Mouse (Mus musculus): ENCODE measurements at regions not wholly inside any gene's neighbourhood (a gene's known extent, or its start where the extent isn't known, plus 50 kb on each side); places are given as distances from the start of the nearest gene placed in this dataset.

DNA sequence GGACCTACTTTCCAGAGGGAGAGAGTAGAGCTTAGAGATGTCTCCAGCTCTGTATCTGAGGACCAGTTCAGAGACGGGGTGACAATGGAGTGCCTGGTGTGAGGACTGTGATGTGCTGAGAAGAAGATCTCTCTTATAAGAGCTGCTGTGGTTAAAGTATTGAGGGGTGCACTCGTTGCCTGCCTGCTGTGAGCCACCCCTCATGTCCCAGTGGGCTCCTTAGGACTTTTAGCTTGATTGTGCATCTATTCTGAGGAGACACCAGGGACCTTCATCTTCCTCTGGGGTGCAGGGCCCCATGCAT is 96.9 kb downstream of the Hhipl2 start:
- 63% methylated on average over 2 of the region's 2 CpGs for WGBS
- Histone ChIP-seq H3K4me1 (ENCODE audit: control insufficient read depth, insufficient read depth, low read length) (peaks cover 4% of the 10 kb centered on the region; the same call in 1 of the 2 replicates), H3K4me2 (replicated peaks; ENCODE audit: low read depth, low read length, severe bottlenecking) (no peak overlapping the region), H3K9ac (ENCODE audit: low read depth, low read length, severe bottlenecking) (no peak overlapping the region), H3K27ac (replicated peaks; ENCODE audit: low read depth, low read length) (no peak overlapping the region), H3K27me3 (ENCODE audit: control insufficient read depth, insufficient read depth, low read length) (no peaks in the 10 kb centered on the region), H3K4me3 (replicated peaks; ENCODE audit: low read length) (no peak overlapping the region), H3K9me3 (ENCODE audit: control insufficient read depth, low read length) (no peaks in the 10 kb centered on the region), H3K36me3 (ENCODE audit: control insufficient read depth, insufficient read depth, low read length) (no peaks in the 10 kb centered on the region)
- ATAC-seq (ENCODE audit: low FRiP score, low read depth) (no peak), DNase-seq (ENCODE audit: low spot score) (no peak)
- no peak for TF ChIP-seq POLR2A (IDR thresholded peaks at IDR 0.05; ENCODE audit: borderline replicate concordance, extremely low read depth, insufficient read depth, insufficient read length)

- Histone ChIP-seq H3K4me1 (ENCODE audit: control insufficient read depth, insufficient read depth, low read length) (peaks cover 4% of the 10 kb centered on the region; the same call in 1 of the 2 replicates), H3K27ac (replicated peaks; ENCODE audit: low read depth, low read length) (no peak overlapping the region), H3K27me3 (ENCODE audit: control insufficient read depth, insufficient read depth, low read length) (no peaks in the 10 kb centered on the region), H3K4me3 (replicated peaks; ENCODE audit: low read length) (no peak overlapping the region), H3K9ac (ENCODE audit: low read depth, low read length, severe bottlenecking) (no peak overlapping the region), H3K36me3 (ENCODE audit: control insufficient read depth, insufficient read depth, low read length) (no peaks in the 10 kb centered on the region), H3K4me2 (replicated peaks; ENCODE audit: low read depth, low read length, severe bottlenecking) (no peak overlapping the region), H3K9me3 (ENCODE audit: control insufficient read depth, low read length) (no peaks in the 10 kb centered on the region)
- TF ChIP-seq POLR2A (IDR thresholded peaks at IDR 0.05; ENCODE audit: borderline replicate concordance, extremely low read depth, insufficient read depth, insufficient read length), result no peak
- ATAC-seq (ENCODE audit: low FRiP score, low read depth) (no peak), DNase-seq (ENCODE audit: low spot score) (no peak)
- 60% methylated on average over 4 of the region's 4 CpGs for WGBS
Measured at GRCm38 (mm10) chr1:183516167-183516566, 98.2 kb downstream of the Hhipl2 start.

DNA sequence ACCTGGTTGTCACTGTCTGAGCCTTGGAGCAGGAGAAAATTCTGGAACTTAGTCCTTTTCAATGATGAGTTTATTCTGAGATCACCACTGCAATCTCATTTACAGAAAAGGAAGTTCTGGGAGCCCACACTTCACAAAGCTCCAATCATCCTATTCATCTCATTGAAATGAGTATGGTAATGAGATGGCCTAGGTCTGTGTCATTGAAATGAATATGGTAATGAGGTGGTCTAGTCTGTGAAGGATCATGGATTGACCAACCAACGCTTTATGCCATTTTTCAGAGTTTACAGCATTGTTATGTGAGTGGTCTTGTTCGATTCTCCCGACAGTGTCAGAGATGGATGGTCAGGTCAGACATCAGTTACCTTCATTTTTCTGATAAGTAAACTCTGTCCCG is 99.2 kb downstream of the Hhipl2 start:
- Histone ChIP-seq H3K4me1 (ENCODE audit: control insufficient read depth, insufficient read depth, low read length) (peaks cover 4% of the 10 kb centered on the region; the same call in 1 of the 2 replicates), H3K27me3 (ENCODE audit: control insufficient read depth, insufficient read depth, low read length) (no peaks in the 10 kb centered on the region), H3K9ac (ENCODE audit: low read depth, low read length, severe bottlenecking) (no peak overlapping the region), H3K9me3 (ENCODE audit: control insufficient read depth, low read length) (no peaks in the 10 kb centered on the region), H3K4me2 (replicated peaks; ENCODE audit: low read depth, low read length, severe bottlenecking) (no peak overlapping the region), H3K36me3 (ENCODE audit: control insufficient read depth, insufficient read depth, low read length) (no peaks in the 10 kb centered on the region), H3K27ac (replicated peaks; ENCODE audit: low read depth, low read length) (no peak overlapping the region), H3K4me3 (replicated peaks; ENCODE audit: low read length) (no peak overlapping the region)
- TF ChIP-seq POLR2A (IDR thresholded peaks at IDR 0.05; ENCODE audit: borderline replicate concordance, extremely low read depth, insufficient read depth, insufficient read length), result no peak
- ATAC-seq (ENCODE audit: low FRiP score, low read depth) (no peak), DNase-seq (ENCODE audit: low spot score) (no peak)
- 84% methylated on average over 4 of the region's 4 CpGs for WGBS

GRCm38 (mm10) chr1:183521569-183521968 is 103.6 kb downstream of the Hhipl2 start:
- no peaks in the 10 kb centered on the region for H3K27me3 ChIP-seq (ENCODE audit: control insufficient read depth, insufficient read depth, low read length)
- ATAC-seq (ENCODE audit: low FRiP score, low read depth) (no peak), DNase-seq (ENCODE audit: low spot score) (no peak)
- H3K36me3 ChIP-seq (ENCODE audit: control insufficient read depth, insufficient read depth, low read length), result no peaks in the 10 kb centered on the region
- H3K4me1 ChIP-seq (ENCODE audit: control insufficient read depth, insufficient read depth, low read length), result peaks cover 4% of the 10 kb centered on the region; the same call in 1 of the 2 replicates
- no peak for TF ChIP-seq POLR2A (IDR thresholded peaks at IDR 0.05; ENCODE audit: borderline replicate concordance, extremely low read depth, insufficient read depth, insufficient read length)
- H3K4me2 ChIP-seq (replicated peaks; ENCODE audit: low read depth, low read length, severe bottlenecking), result no peak overlapping the region
- no peak overlapping the region for H3K27ac ChIP-seq (replicated peaks; ENCODE audit: low read depth, low read length)
- H3K9ac ChIP-seq (ENCODE audit: low read depth, low read length, severe bottlenecking), result 0 out of 2 replicates have a peak overlapping the region, but pooled peaks have one; percentile 7
- WGBS, result 79% methylated on average over 7 of the region's 7 CpGs
- H3K4me3 ChIP-seq (replicated peaks; ENCODE audit: low read length), result no peak overlapping the region
- H3K9me3 ChIP-seq (ENCODE audit: control insufficient read depth, low read length), result 0 out of 2 replicates have a peak, but pooled peaks cover 5% of the 10 kb centered on the region

DNA sequence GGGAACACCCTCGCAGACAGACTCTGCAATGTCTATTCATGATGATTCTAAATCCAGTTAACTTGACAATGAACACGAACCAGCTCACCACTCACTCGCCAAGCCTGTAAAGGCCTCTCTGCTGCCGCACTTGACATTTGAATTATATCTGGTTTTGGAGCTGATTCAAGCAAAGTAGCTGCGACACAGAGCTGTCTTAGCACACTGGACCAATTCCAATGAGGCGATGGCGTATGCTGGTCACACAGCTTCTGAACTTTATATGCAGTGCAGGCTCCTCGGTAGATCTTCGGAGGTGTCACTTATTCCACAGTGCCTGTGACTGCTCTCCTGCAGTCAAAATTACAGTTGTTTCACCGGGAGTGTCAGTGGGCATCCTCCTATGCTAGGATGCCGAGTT is 115.4 kb downstream of the Hhipl2 start:
- DNase-seq (ENCODE audit: low spot score) (no peak), ATAC-seq (ENCODE audit: low FRiP score, low read depth) (no peak)
- H3K27me3 ChIP-seq (ENCODE audit: control insufficient read depth, insufficient read depth, low read length), result no peaks in the 10 kb centered on the region
- no peak overlapping the region for H3K27ac ChIP-seq (replicated peaks; ENCODE audit: low read depth, low read length)
- H3K9me3 ChIP-seq (ENCODE audit: control insufficient read depth, low read length), result no peaks in the 10 kb centered on the region
- no peaks in the 10 kb centered on the region for H3K4me1 ChIP-seq (ENCODE audit: control insufficient read depth, insufficient read depth, low read length)
- H3K4me3 ChIP-seq (replicated peaks; ENCODE audit: low read length), result no peak overlapping the region
- no peak overlapping the region for H3K4me2 ChIP-seq (replicated peaks; ENCODE audit: low read depth, low read length, severe bottlenecking)
- H3K9ac ChIP-seq (ENCODE audit: low read depth, low read length, severe bottlenecking), result no peak overlapping the region
- H3K36me3 ChIP-seq (ENCODE audit: control insufficient read depth, insufficient read depth, low read length), result no peaks in the 10 kb centered on the region
- WGBS, result 90% methylated on average over 11 of the region's 11 CpGs
- no peak for TF ChIP-seq POLR2A (IDR thresholded peaks at IDR 0.05; ENCODE audit: borderline replicate concordance, extremely low read depth, insufficient read depth, insufficient read length)
